Mouse (Mus musculus): ENCODE measurements around the gene Hoxc8. TPM values are rescaled to one million over a fixed set of nuclear protein-coding genes. Genes with fewer than 3 reads are reported as not detected.

Hoxc8 gene
- total and polyA plus RNA-seq, 3 experiments: 0.31 to 1.7 TPM; not detected in 1

DNA sequence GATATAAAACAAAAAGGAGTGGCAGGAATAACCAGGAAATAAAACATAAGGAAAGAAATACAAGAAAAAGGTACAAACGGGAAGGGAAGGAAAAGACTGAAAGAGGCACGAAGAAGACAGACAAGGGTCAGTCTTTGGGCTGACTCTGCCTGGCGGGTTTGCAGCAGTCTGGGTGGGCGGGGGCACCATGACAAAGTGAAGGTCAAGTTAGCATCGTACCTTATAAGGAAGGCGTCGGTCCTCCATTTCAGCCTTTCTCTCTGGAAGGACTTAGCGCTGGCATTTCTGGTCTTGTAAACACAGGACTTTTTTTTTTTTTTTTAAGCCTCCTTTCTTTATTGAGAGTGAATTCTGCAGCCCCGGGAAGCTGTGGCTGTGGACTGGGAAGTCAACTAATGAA lies 43.1 kb upstream of the Hoxc8 start:
- Histone ChIP-seq H3K79me2 (ENCODE audit: control insufficient read depth, insufficient read depth, low read length, poor library complexity) (no peaks in the 10 kb centered on the region; the same call in 1 of the 2 replicates), H3K27me3 (ENCODE audit: control insufficient read depth in 1 of 2, insufficient read depth in 2 of 2, low read length in 2 of 2) (peaks cover 15 to 23% of the 10 kb centered on the region in 2 experiments), H3K9ac (ENCODE audit: control insufficient read depth, low read depth, low read length, poor library complexity, severe bottlenecking) (no peak overlapping the region), H3K27ac (ENCODE audit: control insufficient read depth, low read depth, low read length) (no peak overlapping the region), H3K9me3 (replicated peaks; ENCODE audit: insufficient read depth, low read length) (no peaks in the 10 kb centered on the region), H3K4me1 (ENCODE audit: control insufficient read depth in 1 of 2, insufficient read depth in 2 of 2, low read length in 2 of 2) (peaks cover 5 to 6% of the 10 kb centered on the region in 2 experiments; a peak in 3 of 4 replicates), H3K4me3 (ENCODE audit: control insufficient read depth in 1 of 2, insufficient read depth in 1 of 2, low read depth in 2 of 2, low read length in 2 of 2) (no peak overlapping the region), H3K36me3 (ENCODE audit: control insufficient read depth in 1 of 2, insufficient read depth in 2 of 2, low read length in 2 of 2) (peaks cover 0 to 5% of the 10 kb centered on the region in 2 experiments; a peak in 1 of 4 replicates)
- TF ChIP-seq EP300 (IDR thresholded peaks at IDR 0.05; ENCODE audit: low read depth in 1 of 2, low read length in 2 of 2): no peak
- TF ChIP-seq TAL1 (IDR thresholded peaks at IDR 0.05; ENCODE audit: low read length): no peak
- TF ChIP-seq CHD1 (IDR thresholded peaks at IDR 0.05; ENCODE audit: low read depth, low read length): no peak
- no peak for TF ChIP-seq POLR2A (IDR thresholded peaks at IDR 0.05; ENCODE audit: control insufficient read depth in 1 of 2, insufficient read depth in 1 of 2, low read depth in 1 of 2, low read length in 2 of 2, poor library complexity in 1 of 2)
- no peak for TF ChIP-seq MYB (IDR thresholded peaks at IDR 0.05; ENCODE audit: low read depth, low read length)
- TF ChIP-seq ZNF384 (IDR thresholded peaks at IDR 0.05; ENCODE audit: low read depth, low read length): no peak
- no peak for TF ChIP-seq POLR2AphosphoS5 (IDR thresholded peaks at IDR 0.05; ENCODE audit: borderline replicate concordance, low read depth, low read length)
- TF ChIP-seq E2F4 (IDR thresholded peaks at IDR 0.05; ENCODE audit: borderline replicate concordance, low read depth, low read length): no peak
- no peak for DNase-seq (ENCODE audit: low read depth, low spot score)

DNA sequence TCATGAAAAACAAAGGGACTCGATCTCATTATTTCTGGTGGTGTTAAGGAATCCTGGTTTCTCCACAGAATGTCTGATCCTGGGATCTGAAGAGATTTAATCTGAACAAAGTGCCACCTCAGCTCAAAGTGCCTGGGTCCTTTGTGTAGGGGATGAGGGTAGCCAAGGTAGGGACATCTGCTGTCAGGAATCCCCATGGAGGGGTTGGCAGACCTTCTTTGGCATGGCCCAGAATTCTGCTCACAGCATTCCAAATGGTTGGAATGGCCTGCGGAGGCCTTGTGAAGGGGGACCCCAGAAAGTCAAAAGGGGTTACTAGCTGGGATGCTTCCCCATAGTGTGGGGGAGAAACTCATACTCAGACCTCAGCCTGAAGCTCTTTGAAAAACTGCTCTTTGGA lies 41.6 kb upstream of the Hoxc8 start:
- Histone ChIP-seq H3K9me3 (replicated peaks; ENCODE audit: insufficient read depth, low read length) (no peaks in the 10 kb centered on the region), H3K79me2 (ENCODE audit: control insufficient read depth, insufficient read depth, low read length, poor library complexity) (no peaks in the 10 kb centered on the region; the same call in 1 of the 2 replicates), H3K4me3 (ENCODE audit: control insufficient read depth in 1 of 2, insufficient read depth in 1 of 2, low read depth in 2 of 2, low read length in 2 of 2) (no peak overlapping the region), H3K27ac (ENCODE audit: control insufficient read depth, low read depth, low read length) (no peak overlapping the region), H3K9ac (ENCODE audit: control insufficient read depth, low read depth, low read length, poor library complexity, severe bottlenecking) (no peak overlapping the region), H3K27me3 (ENCODE audit: control insufficient read depth in 1 of 2, insufficient read depth in 2 of 2, low read length in 2 of 2) (peaks cover 22 to 37% of the 10 kb centered on the region in 2 experiments), H3K36me3 (ENCODE audit: control insufficient read depth in 1 of 2, insufficient read depth in 2 of 2, low read length in 2 of 2) (peaks cover 0 to 5% of the 10 kb centered on the region in 2 experiments; a peak in 1 of 4 replicates), H3K4me1 (ENCODE audit: control insufficient read depth in 1 of 2, insufficient read depth in 2 of 2, low read length in 2 of 2) (peaks cover 5 to 6% of the 10 kb centered on the region in 2 experiments; a peak in 3 of 4 replicates)
- DNase-seq (ENCODE audit: low read depth, low spot score): no peak
- TF ChIP-seq CHD1 (IDR thresholded peaks at IDR 0.05; ENCODE audit: low read depth, low read length) (no peak), UBTF (IDR thresholded peaks at IDR 0.05; ENCODE audit: borderline replicate concordance, insufficient read depth, low read depth, low read length) (no peak), RCOR1 (IDR thresholded peaks at IDR 0.05; ENCODE audit: low read depth, low read length) (no peak), MAZ (IDR thresholded peaks at IDR 0.05; ENCODE audit: low read depth, low read length) (no peak), TAL1 (IDR thresholded peaks at IDR 0.05; ENCODE audit: low read length) (no peak), POLR2AphosphoS5 (IDR thresholded peaks at IDR 0.05; ENCODE audit: borderline replicate concordance, low read depth, low read length) (no peak), ZNF384 (IDR thresholded peaks at IDR 0.05; ENCODE audit: low read depth, low read length) (no peak), MEF2A (IDR thresholded peaks at IDR 0.05; ENCODE audit: extremely low read depth, insufficient replicate concordance, low read depth, low read length, poor library complexity, severe bottlenecking) (no peak), BHLHE40 (IDR thresholded peaks at IDR 0.05; ENCODE audit: borderline replicate concordance, low read depth, low read length) (no peak), MXI1 (IDR thresholded peaks at IDR 0.05; ENCODE audit: low read depth, low read length) (no peak), TBP (IDR thresholded peaks at IDR 0.05; ENCODE audit: low read depth, low read length) (no peak), NELFE (IDR thresholded peaks at IDR 0.05; ENCODE audit: low read depth, low read length) (no peak), GABPA (IDR thresholded peaks at IDR 0.05; ENCODE audit: low read depth, low read length) (no peak), EP300 (IDR thresholded peaks at IDR 0.05; ENCODE audit: low read depth in 1 of 2, low read length in 2 of 2) (no peak), POLR2A (IDR thresholded peaks at IDR 0.05; ENCODE audit: control insufficient read depth in 1 of 2, insufficient read depth in 1 of 2, low read depth in 1 of 2, low read length in 2 of 2, poor library complexity in 1 of 2) (no peak), E2F4 (IDR thresholded peaks at IDR 0.05; ENCODE audit: borderline replicate concordance, low read depth, low read length) (no peak), ZMIZ1 (IDR thresholded peaks at IDR 0.05; ENCODE audit: low read depth, low read length) (no peak), JUND (IDR thresholded peaks at IDR 0.05; ENCODE audit: low read depth, low read length) (no peak)
